Mouse (Mus musculus): Measurements from ENCODE around the gene Polr2m. TPM values are rescaled to one million over a fixed set of nuclear protein-coding genes. Genes with fewer than 3 reads are reported as not detected.

Gene Polr2m
- total RNA-seq, 1 experiment from 2014 or later = 197 TPM

GRCm38 (mm10) chr9:71480305-71480704, 5.4 kb downstream of the Polr2m start:
- no peak for ATAC-seq (replicated peaks in 1 of 2; ENCODE audit: insufficient read depth in 1 of 2, low FRiP score in 2 of 2, low TSS enrichment in 1 of 2, low read depth in 1 of 2, poor library complexity in 2 of 2, severe bottlenecking in 2 of 2)

DNA sequence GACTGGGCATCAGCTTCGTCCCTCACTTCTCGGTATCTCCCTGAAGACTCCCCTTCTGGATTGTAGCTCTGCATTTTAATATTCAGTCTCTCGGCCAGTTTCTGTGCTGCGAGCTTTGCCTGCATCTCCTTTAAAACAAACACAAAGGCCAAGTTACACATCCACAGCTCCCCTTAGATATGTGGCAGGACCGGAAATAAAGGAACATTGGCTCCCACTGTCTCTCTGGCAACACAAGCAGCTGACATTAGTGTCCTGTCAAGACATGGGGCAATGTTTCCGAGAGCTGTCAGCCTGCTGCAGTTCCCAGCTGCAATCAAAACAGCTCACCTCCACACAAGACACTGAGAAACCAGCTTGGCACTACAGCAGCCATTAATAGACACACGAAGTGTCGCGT, 6.3 kb downstream of the Polr2m start:
- no peak for ATAC-seq (replicated peaks in 1 of 2; ENCODE audit: insufficient read depth in 1 of 2, low FRiP score in 2 of 2, low TSS enrichment in 1 of 2, low read depth in 1 of 2, poor library complexity in 2 of 2, severe bottlenecking in 2 of 2)

DNA sequence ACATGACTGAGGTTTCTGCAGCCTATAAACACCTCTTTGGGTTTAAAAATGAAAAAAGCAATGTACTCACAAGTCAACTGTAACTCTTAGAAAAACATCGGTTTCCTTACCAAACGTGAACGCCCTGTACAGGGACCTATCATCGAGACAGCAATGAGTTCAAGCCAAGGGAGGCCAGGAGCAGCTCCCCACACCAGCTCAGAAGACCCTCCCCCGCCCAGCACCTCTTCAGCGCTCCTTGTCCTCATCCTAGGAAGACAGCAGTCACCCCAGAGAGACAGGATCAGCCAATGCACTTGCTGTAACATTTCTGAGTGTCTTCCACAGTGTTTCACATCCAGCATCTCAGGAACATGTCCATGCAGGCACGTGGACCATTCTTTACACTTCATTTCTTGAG, 7.1 kb downstream of the Polr2m start:
- no peak for ATAC-seq (replicated peaks in 1 of 2; ENCODE audit: insufficient read depth in 1 of 2, low FRiP score in 2 of 2, low TSS enrichment in 1 of 2, low read depth in 1 of 2, poor library complexity in 2 of 2, severe bottlenecking in 2 of 2)

DNA sequence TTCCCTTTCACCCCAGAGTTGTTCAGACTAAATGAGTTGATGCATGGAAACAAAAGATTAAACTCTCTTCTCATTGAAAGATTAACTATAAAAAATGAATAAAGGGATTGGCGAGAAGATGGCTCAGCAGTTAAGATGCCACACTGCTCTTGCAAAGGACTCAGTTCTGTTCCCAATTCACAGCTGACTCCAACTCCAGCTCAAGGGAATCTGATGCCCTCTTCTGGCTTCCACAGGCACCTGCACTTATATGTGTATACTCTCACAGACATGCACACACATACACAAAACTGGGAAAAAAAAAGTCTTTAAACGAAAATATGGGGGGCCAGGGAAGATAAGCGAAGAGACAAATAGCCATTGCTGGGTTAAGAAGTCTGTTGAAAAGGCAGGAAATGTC, 9.1 kb downstream of the Polr2m start:
- ATAC-seq (replicated peaks in 1 of 2; ENCODE audit: insufficient read depth in 1 of 2, low FRiP score in 2 of 2, low TSS enrichment in 1 of 2, low read depth in 1 of 2, poor library complexity in 2 of 2, severe bottlenecking in 2 of 2) = no peak

DNA sequence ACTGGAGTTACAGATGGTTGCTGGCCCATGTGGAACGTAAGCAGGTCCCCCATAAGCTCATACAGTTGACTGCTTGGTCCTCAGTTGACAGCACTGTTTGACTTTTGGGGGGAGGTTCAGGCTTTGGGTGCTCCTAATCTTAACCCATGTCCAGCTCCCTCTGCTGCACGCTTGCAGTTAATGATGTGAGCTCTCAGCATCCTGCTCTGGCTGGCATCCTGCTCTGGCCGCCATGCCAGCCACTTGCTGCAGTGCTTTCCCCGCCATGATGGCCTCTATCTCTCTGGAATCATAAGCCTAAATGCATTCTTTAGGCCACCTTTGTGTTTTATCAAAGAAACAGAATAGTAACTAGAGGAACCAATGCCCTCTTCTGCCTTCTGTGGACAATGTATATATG, 10.2 kb downstream of the Polr2m start:
- no peak for ATAC-seq (replicated peaks in 1 of 2; ENCODE audit: insufficient read depth in 1 of 2, low FRiP score in 2 of 2, low TSS enrichment in 1 of 2, low read depth in 1 of 2, poor library complexity in 2 of 2, severe bottlenecking in 2 of 2)

DNA sequence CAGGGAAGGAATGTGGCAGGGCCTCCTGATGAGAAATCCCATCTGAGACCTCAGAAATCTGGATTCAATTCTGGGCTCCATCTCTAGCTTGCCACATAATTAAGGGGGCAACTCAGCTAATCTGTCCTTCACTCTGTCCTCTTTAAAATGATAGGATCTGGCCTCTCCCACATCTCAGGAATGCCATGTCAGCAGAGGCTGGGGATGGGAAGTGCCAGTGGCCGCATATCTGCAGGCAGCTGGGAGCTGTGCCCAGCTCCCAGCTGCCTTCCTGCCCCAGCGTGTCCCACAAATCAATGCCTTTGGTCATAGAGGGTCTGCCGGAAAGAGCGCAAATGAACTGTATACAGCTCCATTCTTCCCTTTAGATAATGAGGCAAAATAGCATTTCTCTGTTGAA, 18.3 kb downstream of the Polr2m start:
- no peak for ATAC-seq (replicated peaks in 1 of 2; ENCODE audit: insufficient read depth in 1 of 2, low FRiP score in 2 of 2, low TSS enrichment in 1 of 2, low read depth in 1 of 2, poor library complexity in 2 of 2, severe bottlenecking in 2 of 2)

DNA sequence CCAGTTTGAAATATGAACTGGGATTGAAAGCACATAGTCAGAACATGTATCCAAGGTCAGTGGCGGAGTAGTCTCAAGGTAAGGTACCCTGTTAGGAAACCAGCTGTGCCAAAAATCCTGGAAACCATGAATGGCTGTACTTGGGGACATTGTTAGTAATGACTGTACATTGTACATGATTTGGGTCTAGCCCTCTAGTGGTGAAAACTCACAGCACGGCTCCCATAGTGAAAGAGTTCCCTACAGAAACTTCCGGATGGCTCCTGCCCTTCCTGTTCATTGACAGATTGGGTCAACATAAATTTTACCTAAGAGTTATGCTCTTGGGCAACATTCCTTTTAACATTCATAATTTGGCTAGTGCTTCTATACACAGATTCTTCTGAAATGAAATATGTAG, 19.6 kb downstream of the Polr2m start:
- 0 out of 4 replicates have a peak, but pooled peaks of 1 of the 2 experiments have one; percentile 37 for ATAC-seq (replicated peaks in 1 of 2; ENCODE audit: insufficient read depth in 1 of 2, low FRiP score in 2 of 2, low TSS enrichment in 1 of 2, low read depth in 1 of 2, poor library complexity in 2 of 2, severe bottlenecking in 2 of 2)

DNA sequence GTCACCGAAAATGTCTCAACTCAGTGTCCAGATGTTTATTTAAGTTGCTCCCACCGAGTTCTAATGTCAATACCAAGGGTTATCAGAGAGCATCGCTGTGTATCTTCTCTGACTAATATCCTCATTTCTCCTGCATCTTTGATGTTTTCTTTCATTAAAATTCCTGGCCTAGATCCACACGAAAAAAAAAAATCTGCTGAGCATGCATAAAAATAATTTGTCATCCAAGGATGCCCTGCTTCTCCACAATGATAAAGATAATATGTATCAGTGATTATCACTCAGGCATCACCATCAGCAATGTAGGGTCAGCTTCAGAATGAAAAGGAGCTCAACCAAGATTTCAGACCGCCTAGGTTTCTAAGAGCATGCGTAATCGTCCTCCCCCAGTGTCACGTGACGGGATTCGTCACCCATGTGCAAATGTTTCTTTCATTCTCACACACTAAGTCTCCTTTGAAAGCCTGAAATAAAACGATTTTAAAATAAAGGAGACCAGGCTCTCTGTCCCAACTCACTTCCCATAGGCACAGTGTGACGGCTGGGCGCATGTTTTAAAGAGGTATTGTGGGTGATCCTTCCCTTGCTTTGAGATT, 22.6 kb downstream of the Polr2m start:
- no peak for ATAC-seq (replicated peaks in 1 of 2; ENCODE audit: insufficient read depth in 1 of 2, low FRiP score in 2 of 2, low TSS enrichment in 1 of 2, low read depth in 1 of 2, poor library complexity in 2 of 2, severe bottlenecking in 2 of 2)

- no peak for ATAC-seq (replicated peaks in 1 of 2; ENCODE audit: insufficient read depth in 1 of 2, low FRiP score in 2 of 2, low TSS enrichment in 1 of 2, low read depth in 1 of 2, poor library complexity in 2 of 2, severe bottlenecking in 2 of 2)
Measured at GRCm38 (mm10) chr9:71456738-71457137, 29.0 kb downstream of the Polr2m start.

DNA sequence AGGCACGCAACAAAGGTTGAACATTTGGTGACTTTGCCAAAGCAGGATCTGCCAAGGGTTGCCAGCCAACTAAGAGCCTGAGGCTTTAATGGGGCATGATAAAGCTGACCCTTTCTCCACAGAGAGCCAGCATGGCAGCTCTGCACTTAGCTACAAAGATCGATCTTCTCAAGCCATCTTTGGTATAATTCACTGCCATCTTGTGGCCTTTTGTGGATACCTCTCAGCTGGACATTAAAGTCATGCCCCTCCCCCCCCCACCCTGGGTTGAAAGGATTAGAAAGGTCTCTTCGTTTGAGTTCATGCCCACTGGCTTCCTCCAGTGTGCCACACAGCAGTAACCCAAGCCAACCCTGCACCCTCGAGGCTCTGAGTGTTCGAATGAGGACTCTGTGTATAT, 31.8 kb downstream of the Polr2m start:
- no peak for ATAC-seq (replicated peaks in 1 of 2; ENCODE audit: insufficient read depth in 1 of 2, low FRiP score in 2 of 2, low TSS enrichment in 1 of 2, low read depth in 1 of 2, poor library complexity in 2 of 2, severe bottlenecking in 2 of 2)

DNA sequence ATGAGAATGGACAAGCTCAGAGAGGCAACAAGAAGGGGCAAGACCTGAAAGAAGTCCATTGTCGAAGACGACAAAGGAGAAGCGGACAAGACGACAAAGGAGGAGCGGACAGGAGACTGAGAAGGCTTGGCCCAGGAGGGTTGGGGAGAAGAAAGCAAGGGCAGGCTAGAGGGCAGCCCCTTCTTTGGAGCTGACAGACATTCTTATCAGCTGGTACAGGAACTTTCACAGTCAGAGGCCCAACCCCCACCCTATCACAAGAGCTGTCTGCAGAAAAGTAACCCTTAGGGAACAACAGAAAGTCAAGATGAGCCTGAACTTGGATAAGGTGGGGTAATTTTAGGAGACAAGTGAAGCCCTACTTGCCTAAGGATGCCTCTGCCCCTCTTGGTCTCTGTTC, 32.4 kb downstream of the Polr2m start:
- no peak for ATAC-seq (replicated peaks in 1 of 2; ENCODE audit: insufficient read depth in 1 of 2, low FRiP score in 2 of 2, low TSS enrichment in 1 of 2, low read depth in 1 of 2, poor library complexity in 2 of 2, severe bottlenecking in 2 of 2)

GRCm38 (mm10) chr9:71450626-71451025, 35.1 kb downstream of the Polr2m start:
- no peak for ATAC-seq (replicated peaks in 1 of 2; ENCODE audit: insufficient read depth in 1 of 2, low FRiP score in 2 of 2, low TSS enrichment in 1 of 2, low read depth in 1 of 2, poor library complexity in 2 of 2, severe bottlenecking in 2 of 2)

- no peak for ATAC-seq (replicated peaks in 1 of 2; ENCODE audit: insufficient read depth in 1 of 2, low FRiP score in 2 of 2, low TSS enrichment in 1 of 2, low read depth in 1 of 2, poor library complexity in 2 of 2, severe bottlenecking in 2 of 2)
Measured at GRCm38 (mm10) chr9:71447573-71447972, 38.2 kb downstream of the Polr2m start.

GRCm38 (mm10) chr9:71445308-71445707, 40.4 kb downstream of the Polr2m start:
- no peak for ATAC-seq (replicated peaks in 1 of 2; ENCODE audit: insufficient read depth in 1 of 2, low FRiP score in 2 of 2, low TSS enrichment in 1 of 2, low read depth in 1 of 2, poor library complexity in 2 of 2, severe bottlenecking in 2 of 2)

- ATAC-seq (replicated peaks in 1 of 2; ENCODE audit: insufficient read depth in 1 of 2, low FRiP score in 2 of 2, low TSS enrichment in 1 of 2, low read depth in 1 of 2, poor library complexity in 2 of 2, severe bottlenecking in 2 of 2) = no peak
Measured at GRCm38 (mm10) chr9:71438146-71438545, 47.6 kb downstream of the Polr2m start.

Other genes with a start within 250 kb of the Polr2m start
- 1.1 and 5.4 TPM in 2 replicates for gene Myzap, start 106.4 kb upstream of the Polr2m start, total RNA-seq (2017)